Mouse (Mus musculus) limb, embryonic 14.5 days (tissue): ENCODE measurements around the gene Tirap. TPM values are rescaled to one million over a fixed set of nuclear protein-coding genes. Genes with fewer than 3 reads are reported as not detected.
A peak's percentile ranks its signal among the peaks of the same experiment; 100 is the strongest.

Source experiments
- ATAC-seq: fragments of 200-750 bp; cut with Nextera tagmentation; 2 replicates; pipeline ENCODE4 v1.8.0; 2017; ENCODE audit warnings: low read depth, moderate number of reproducible peaks, moderate TSS enrichment; ENCODE audit not compliant: low FRiP score
- DNase-seq: peaks from one replicate; pipeline ENCODE4 v3.0.0-alpha.2; 2015; ENCODE audit warnings: low spot score
- H3K27ac ChIP-seq: fragments of 300-500 bp; sonication (generic); replicated peaks from 2 replicates; pipeline ENCODE4 v1.5.1; 2014; ENCODE audit warnings: low read depth, mild to moderate bottlenecking, low read length, moderate library complexity, mixed read lengths
- H3K27me3 ChIP-seq: fragments of 300-500 bp; sonication (generic); 2 replicates; pipeline ENCODE4 v1.6.1; 2014; ENCODE audit warnings: low read length, mixed read lengths; ENCODE audit not compliant: control insufficient read depth, insufficient read depth
- H3K36me3 ChIP-seq: fragments of 300-500 bp; sonication (generic); 2 replicates; pipeline ENCODE4 v1.6.1; 2014; ENCODE audit warnings: mild to moderate bottlenecking, low read length, moderate library complexity, mixed read lengths; ENCODE audit not compliant: control insufficient read depth, insufficient read depth
- H3K4me1 ChIP-seq: fragments of 300-500 bp; sonication (generic); 2 replicates; pipeline ENCODE4 v1.6.1; 2014; ENCODE audit warnings: antibody characterized with exemption, low read length, mixed read lengths; ENCODE audit not compliant: control insufficient read depth, insufficient read depth
- H3K4me2 ChIP-seq: fragments of 300-500 bp; sonication (generic); replicated peaks from 2 replicates; pipeline ENCODE4 v1.6.1; 2014; ENCODE audit warnings: low read depth, mild to moderate bottlenecking, low read length, moderate library complexity; ENCODE audit not compliant: severe bottlenecking
- H3K4me3 ChIP-seq: fragments of 300-500 bp; sonication (generic); replicated peaks from 2 replicates; pipeline ENCODE4 v1.5.1; 2014; ENCODE audit warnings: low read length
- H3K9ac ChIP-seq: fragments of 300-500 bp; sonication (generic); 2 replicates; pipeline ENCODE4 v1.6.1; 2014; ENCODE audit warnings: mild to moderate bottlenecking, low read depth, low read length, moderate library complexity; ENCODE audit not compliant: severe bottlenecking
- H3K9me3 ChIP-seq: fragments of 300-500 bp; sonication (generic); 2 replicates; pipeline ENCODE4 v1.6.1; 2016; ENCODE audit warnings: low read length; ENCODE audit not compliant: control insufficient read depth
- POLR2A ChIP-seq: fragments of 200-500 bp; IDR thresholded peaks from 2 replicates; pipeline ENCODE4 v1.8.0; 2012; ENCODE audit warnings: inconsistent platforms, mild to moderate bottlenecking, moderate library complexity, borderline replicate concordance; ENCODE audit not compliant: insufficient read depth, insufficient read length; ENCODE audit errors: extremely low read depth
- WGBS: fragments of 180-500 bp; shearing (Covaris S2); extraction: QIAGEN DNeasy Blood & Tissue Kit; methylation state at CpG from one replicate; pipeline ENCODE4 v1.1.7; 2014; 5-methylcytosine and 5-hydroxymethylcytosine counted together
- polyA plus RNA-seq, 2 experiments: library from polyadenylated mRNA; depleted of rRNA in 1 of 2; stranded (reverse) in 1 of 2; unstranded in 1 of 2; fragments of >200 nt; fragmentation: Nextera tagmentation in 1 of 2; extraction: Ambion mirVana in 1 of 2; gene quantifications; 2 replicates each; pipeline versions ENCODE4 v1.2.1 to v1.2.3; 2012 to 2014

The Tirap gene
- polyA plus RNA-seq, 2 experiments = 7.5 to 11.0 TPM

GRCm38 (mm10) chr9:35211573-35212511 is 11.8 kb upstream of the Tirap start:
- no peak for TF ChIP-seq POLR2A
- Histone ChIP-seq H3K9ac (peak overlapping the region; percentile 85), H3K4me3 (peak overlapping the region; percentile 79), H3K27ac (peak overlapping the region; percentile 65), H3K4me1 (peaks cover 3% of the 10 kb centered on the region), H3K4me2 (peak overlapping the region; percentile 86), H3K27me3 (no peaks in the 10 kb centered on the region), H3K9me3 (no peaks in the 10 kb centered on the region), H3K36me3 (peaks cover 56% of the 10 kb centered on the region)
- 36% methylated on average over 26 of the region's 26 CpGs for WGBS
- ATAC-seq = no peak
- DNase-seq = no peak

- H3K4me2 ChIP-seq = peak within 1 kb of the TSS; percentile 94
- TF ChIP-seq POLR2A = peak; percentile 92; the same call in 1 of the 2 replicates
- H3K9me3 ChIP-seq = no peaks in the 10 kb centered on the region
- ATAC-seq (peak; percentile 100), DNase-seq (peak; percentile 99)
- H3K27ac ChIP-seq = peak within 1 kb of the TSS; percentile 85
- H3K9ac ChIP-seq = peak within 1 kb of the TSS; percentile 85
- peaks cover 3% of the 10 kb centered on the region for H3K4me1 ChIP-seq
- H3K4me3 ChIP-seq = peak within 1 kb of the TSS; percentile 79
- WGBS = 2% methylated on average over 71 of the region's 72 CpGs
- peaks cover 59% of the 10 kb centered on the region for H3K36me3 ChIP-seq
- H3K27me3 ChIP-seq = no peaks in the 10 kb centered on the region
Observed at GRCm38 (mm10) chr9:35210542-35211474, 10.7 kb upstream of the Tirap start, which contains the start of gene Foxred1. Gene Foxred1 (minus strand): TSS chr9:35211055.

- no peak overlapping the region for H3K4me3 ChIP-seq
- no peaks in the 10 kb centered on the region for H3K9me3 ChIP-seq
- no peak for TF ChIP-seq POLR2A
- no peak for ATAC-seq
- H3K9ac ChIP-seq = no peak overlapping the region
- no peak overlapping the region for H3K27ac ChIP-seq
- WGBS = 92% methylated on average over 2 of the region's 2 CpGs
- no peak overlapping the region for H3K4me2 ChIP-seq
- DNase-seq = no peak
- no peaks in the 10 kb centered on the region for H3K27me3 ChIP-seq
- peaks cover 6% of the 10 kb centered on the region for H3K4me1 ChIP-seq
- H3K36me3 ChIP-seq = peaks cover 39% of the 10 kb centered on the region
Observed at GRCm38 (mm10) chr9:35204421-35204820, 4.3 kb upstream of the Tirap start.

- Histone ChIP-seq H3K4me2 (no peak overlapping the region), H3K27ac (no peak overlapping the region), H3K27me3 (no peaks in the 10 kb centered on the region), H3K9me3 (no peaks in the 10 kb centered on the region), H3K36me3 (peaks cover 39% of the 10 kb centered on the region), H3K9ac (no peak overlapping the region), H3K4me3 (no peak overlapping the region), H3K4me1 (peaks cover 6% of the 10 kb centered on the region)
- WGBS = 57% methylated on average over 3 of the region's 3 CpGs
- no peak for DNase-seq
- ATAC-seq = no peak
- TF ChIP-seq POLR2A = no peak
Observed at GRCm38 (mm10) chr9:35203536-35203935, 3.4 kb upstream of the Tirap start.

GRCm38 (mm10) chr9:35200529-35201060 is 504 bp upstream of the Tirap start:
- ATAC-seq (no peak), DNase-seq (no peak)
- Histone ChIP-seq H3K4me1 (peaks cover 6% of the 10 kb centered on the region), H3K27ac (no peak overlapping the region), H3K9ac (no peak overlapping the region), H3K9me3 (no peaks in the 10 kb centered on the region), H3K4me3 (peak overlapping the region; percentile 68), H3K4me2 (peak overlapping the region; percentile 84), H3K36me3 (peaks cover 12% of the 10 kb centered on the region), H3K27me3 (no peaks in the 10 kb centered on the region)
- 57% methylated on average over 9 of the region's 9 CpGs for WGBS
- TF ChIP-seq POLR2A = no peak
